In the genomic region with DNA sequence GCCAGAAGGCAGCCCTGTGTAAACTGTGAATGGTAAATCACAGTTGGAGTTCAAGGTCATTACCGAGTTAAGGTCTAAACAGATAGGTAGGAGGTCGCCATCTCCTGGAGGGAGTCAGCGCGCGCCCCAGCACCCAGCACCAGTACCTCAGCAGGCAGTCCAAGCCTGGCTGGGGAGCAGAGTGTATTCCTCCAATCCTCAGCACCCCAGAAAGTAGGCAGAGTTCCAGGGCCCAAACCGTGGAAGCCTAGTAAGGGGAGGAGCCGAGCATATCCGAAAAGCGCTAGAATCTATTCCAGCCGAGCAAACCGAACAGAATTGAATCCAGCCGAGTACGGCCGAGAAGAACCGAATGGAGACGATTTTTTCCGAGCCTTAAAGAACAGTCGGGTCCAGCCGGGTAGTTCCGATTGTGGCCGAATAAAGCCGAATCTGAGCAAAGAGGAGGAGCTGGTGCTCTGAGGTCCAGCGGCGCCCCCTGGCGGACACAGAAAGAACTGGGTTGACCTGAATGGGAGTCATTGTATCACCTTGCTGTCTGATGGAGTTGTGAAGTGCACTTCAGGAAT, we compare ENCODE assay signal across 8 mouse cellular contexts. TPM values are rescaled to one million over a fixed set of nuclear protein-coding genes. Genes with fewer than 3 reads are reported as not detected.
A peak's percentile ranks its signal among the peaks of the same experiment; 100 is the strongest.
DNase-seq lines count a peak whose midpoint lies in the region; ATAC-seq and TF ChIP-seq lines count a peak whose summit lies in the region.

No protein-coding gene starts in this region.

- no peaks in the 10 kb centered on the region for H3K9me3 ChIP-seq in CH12.LX (replicated peaks; ENCODE audit: low read length)
- no peaks in the 10 kb centered on the region for H3K9me3 ChIP-seq in forebrain, embryonic 11.5 days (ENCODE audit: control insufficient read depth, low read length)
- no peaks in the 10 kb centered on the region for H3K9me3 ChIP-seq in heart, embryonic 16.5 days (replicated peaks; ENCODE audit: control insufficient read depth, low read length)
- H3K9me3 ChIP-seq in liver, embryonic 15.5 days (replicated peaks): no peaks in the 10 kb centered on the region
- H3K9me3 ChIP-seq in neural tube, embryonic 12.5 days: no peaks in the 10 kb centered on the region

- TF ChIP-seq RAD21 in CH12.LX (IDR thresholded peaks at IDR 0.05; ENCODE audit: low read depth, low read length): peak; percentile 84

- under 1% methylated on average over 25 of the region's 25 CpGs for WGBS in forebrain, embryonic 11.5 days
- WGBS in heart, embryonic 16.5 days: under 1% methylated on average over 25 of the region's 25 CpGs
- WGBS in liver, embryonic 15.5 days (ENCODE audit: insufficient replicate concordance): under 1% methylated on average over 25 of the region's 25 CpGs
- under 1% methylated on average over 25 of the region's 25 CpGs for WGBS in neural tube, embryonic 12.5 days

- DNase-seq in CH12.LX (ENCODE audit: extremely low read depth): peak; percentile 98
- DNase-seq in c-Kit-positive CD71-positive TER-119-negative erythroid progenitor cells, embryonic 14.5 days (ENCODE audit: low read depth): peak; percentile 85
- peak; percentile 98 for DNase-seq in forebrain, embryonic 11.5 days (ENCODE audit: low spot score)
- peak; percentile 99 to 100 for DNase-seq in kidney, postnatal 36 days
- peak; percentile 97 for DNase-seq in telencephalon, adult 2 months (ENCODE audit: low read depth, low spot score)

- no peak overlapping the region for H3K27ac ChIP-seq in CH12.LX (ENCODE audit: insufficient read depth, low read depth)
- no peak overlapping the region for H3K27ac ChIP-seq in forebrain, embryonic 11.5 days (ENCODE audit: low read depth, low read length)
- H3K27ac ChIP-seq in heart, embryonic 16.5 days (ENCODE audit: low read length): peak overlapping the region; percentile 97
- peak overlapping the region; percentile 76 for H3K27ac ChIP-seq in liver, embryonic 15.5 days (replicated peaks)
- peak overlapping the region; percentile 47; the same call in 1 of the 2 replicates for H3K27ac ChIP-seq in neural tube, embryonic 12.5 days

- H3K9ac ChIP-seq in CH12.LX (ENCODE audit: insufficient read depth, low read depth): peak overlapping the region; percentile 29; the same call in 1 of the 2 replicates
- peak overlapping the region; percentile 69 for H3K9ac ChIP-seq in forebrain, embryonic 11.5 days (ENCODE audit: low read length)
- peak overlapping the region; percentile 72 for H3K9ac ChIP-seq in heart, embryonic 16.5 days (ENCODE audit: low read length)
- peak overlapping the region; percentile 35; the same call in 1 of the 2 replicates for H3K9ac ChIP-seq in liver, embryonic 15.5 days
- peak overlapping the region; percentile 47; the same call in 1 of the 2 replicates for H3K9ac ChIP-seq in neural tube, embryonic 12.5 days

- no peaks in the 10 kb centered on the region for H3K27me3 ChIP-seq in CH12.LX (replicated peaks)
- H3K27me3 ChIP-seq in forebrain, embryonic 11.5 days (ENCODE audit: control insufficient read depth, insufficient read depth, low read length): no peaks in the 10 kb centered on the region; the same call in 1 of the 2 replicates
- no peaks in the 10 kb centered on the region for H3K27me3 ChIP-seq in heart, embryonic 16.5 days (ENCODE audit: control insufficient read depth, insufficient read depth, low read length)
- H3K27me3 ChIP-seq in liver, embryonic 15.5 days: no peaks in the 10 kb centered on the region; the same call in 1 of the 2 replicates
- peaks cover 2% of the 10 kb centered on the region; the same call in 1 of the 2 replicates for H3K27me3 ChIP-seq in neural tube, embryonic 12.5 days (replicated peaks)

- peaks cover 29 to 49% of the 10 kb centered on the region in 2 experiments for H3K4me1 ChIP-seq in CH12.LX (ENCODE audit: control insufficient read depth in 1 of 2, insufficient read depth in 2 of 2)
- peaks cover 9% of the 10 kb centered on the region; the same call in 1 of the 2 replicates for H3K4me1 ChIP-seq in forebrain, embryonic 11.5 days (replicated peaks; ENCODE audit: control insufficient read depth, insufficient read depth, low read length)
- H3K4me1 ChIP-seq in heart, embryonic 16.5 days (ENCODE audit: control insufficient read depth, insufficient read depth, low read length): peaks cover 33% of the 10 kb centered on the region
- H3K4me1 ChIP-seq in liver, embryonic 15.5 days (replicated peaks): peaks cover 34% of the 10 kb centered on the region
- H3K4me1 ChIP-seq in neural tube, embryonic 12.5 days: peaks cover 26% of the 10 kb centered on the region

- in situ Hi-C loops in CH12.LX (cut with MboI; ENCODE audit: low pct_ligation_motif_present, low pct_unique_long_range_greater_than_20kb, low sequenced_read_pairs): loop anchor here (10.0 to 25.0 kb wide), 4 partner anchors 87 to 570 kb away; a partner anchor contains a TSS

- peak overlapping the region; percentile 23 to 44 (median 41) for H3K4me3 ChIP-seq in CH12.LX (replicated peaks in 1 of 3; ENCODE audit: low read depth in 2 of 3, low read length in 2 of 3, poor library complexity in 1 of 3)
- peak overlapping the region; percentile 28 for H3K4me3 ChIP-seq in forebrain, embryonic 11.5 days (ENCODE audit: low read depth, low read length)
- peak overlapping the region; percentile 44 for H3K4me3 ChIP-seq in heart, embryonic 16.5 days (ENCODE audit: low read length)
- H3K4me3 ChIP-seq in liver, embryonic 15.5 days (replicated peaks): peak overlapping the region; percentile 32
- peak overlapping the region; percentile 30 for H3K4me3 ChIP-seq in neural tube, embryonic 12.5 days

- peaks cover 0 to 3% of the 10 kb centered on the region in 2 experiments for H3K36me3 ChIP-seq in CH12.LX (replicated peaks in 1 of 2; ENCODE audit: control insufficient read depth in 1 of 2, insufficient read depth in 1 of 2, low read length in 1 of 2)
- H3K36me3 ChIP-seq in forebrain, embryonic 11.5 days (ENCODE audit: control insufficient read depth, insufficient read depth, low read length): no peaks in the 10 kb centered on the region
- no peaks in the 10 kb centered on the region for H3K36me3 ChIP-seq in heart, embryonic 16.5 days (ENCODE audit: control insufficient read depth, insufficient read depth)
- no peaks in the 10 kb centered on the region for H3K36me3 ChIP-seq in liver, embryonic 15.5 days (replicated peaks)
- H3K36me3 ChIP-seq in neural tube, embryonic 12.5 days: no peaks in the 10 kb centered on the region

- TF ChIP-seq EP300 in CH12.LX (IDR thresholded peaks at IDR 0.05; ENCODE audit: low read length): no peak

- TF ChIP-seq POLR2A in CH12.LX (IDR thresholded peaks at IDR 0.05; ENCODE audit: low read depth, low read length): 0 out of 2 replicates have a peak, but pooled peaks have one; percentile 18

- TF ChIP-seq CTCF in CH12.LX (conservative IDR thresholded peaks at IDR 0.05 in 1 of 2, IDR thresholded peaks at IDR 0.05 in 1 of 2; ENCODE audit: low read depth in 2 of 2, low read length in 2 of 2): peak; percentile 72 to 88

- H3K4me2 ChIP-seq in CH12.LX (ENCODE audit: insufficient read depth, low read depth, poor library complexity, severe bottlenecking): peak overlapping the region; percentile 40; the same call in 1 of the 2 replicates
- peak overlapping the region; percentile 63 for H3K4me2 ChIP-seq in forebrain, embryonic 11.5 days (ENCODE audit: low read depth, low read length, severe bottlenecking)
- peak overlapping the region; percentile 71 for H3K4me2 ChIP-seq in heart, embryonic 16.5 days (ENCODE audit: low read depth, low read length)
- H3K4me2 ChIP-seq in liver, embryonic 15.5 days: peak overlapping the region; percentile 56
- H3K4me2 ChIP-seq in neural tube, embryonic 12.5 days (replicated peaks): peak overlapping the region; percentile 59

- peak; percentile 83 for ATAC-seq in forebrain, embryonic 11.5 days (replicated peaks; ENCODE audit: low FRiP score)
- peak; percentile 82 for ATAC-seq in heart, embryonic 16.5 days (replicated peaks; ENCODE audit: extremely low read depth, insufficient read depth, low FRiP score)
- peak; percentile 70 for ATAC-seq in liver, embryonic 15.5 days (ENCODE audit: insufficient read depth)
- peak; percentile 89 for ATAC-seq in neural tube, embryonic 12.5 days (ENCODE audit: low FRiP score, low read depth)

- dilution Hi-C loops in CH12.LX (cut with MboI; ENCODE audit: extremely low pct_ligation_motif_present, extremely low pct_unique_long_range_greater_than_20kb, low sequenced_read_pairs): no loop called here

- H3K79me2 ChIP-seq in CH12.LX (replicated peaks; ENCODE audit: control insufficient read depth, extremely low read depth, insufficient read depth, poor library complexity, severe bottlenecking): no peaks in the 10 kb centered on the region

RNA-seq across cellular contexts. Expression of a gene that starts 0.8 kb away (rescaled TPM):
- total RNA-seq in CH12.LX (2012; rRNA removed): 4.1 and 6.3 TPM in 2 replicates
- total RNA-seq in CH12.LX (2014; rRNA removed): 5.0 and 5.7 TPM in 2 replicates
- 27.7 and 28.1 TPM in 2 replicates for polyA plus RNA-seq in CH12.LX (2012; ENCODE audit: insufficient read length, low read depth)
- 10.0 and 12.1 TPM in 2 replicates for polyA plus RNA-seq in forebrain, embryonic 11.5 days (2014; fragmentation: Nextera tagmentation; extraction: Ambion mirVana)
- 33.1 and 33.5 TPM in 2 replicates for polyA plus RNA-seq in heart, embryonic 16.5 days (2015; fragmentation: Nextera tagmentation; extraction: Ambion mirVana)
- polyA plus RNA-seq in liver, embryonic 15.5 days (2015; fragmentation: Nextera tagmentation; extraction: Ambion mirVana): 3.8 and 4.4 TPM in 2 replicates
- 7.1 and 8.7 TPM in 2 replicates for polyA plus RNA-seq in neural tube, embryonic 12.5 days (2016; fragmentation: Nextera tagmentation; extraction: Ambion mirVana)

RNA-seq across cellular contexts. Expression of a gene that starts 12.5 kb away (rescaled TPM):
- not detected in 2 replicates for total RNA-seq in CH12.LX (2012; rRNA removed)
- not detected in 2 replicates for total RNA-seq in CH12.LX (2014; rRNA removed)
- polyA plus RNA-seq in CH12.LX (2012; ENCODE audit: insufficient read length, low read depth): 0.14 and 0.36 TPM in 2 replicates
- polyA plus RNA-seq in forebrain, embryonic 11.5 days (2014; fragmentation: Nextera tagmentation; extraction: Ambion mirVana): 0.09 TPM in 1 of 2 replicates, not detected in the other
- polyA plus RNA-seq in heart, embryonic 16.5 days (2015; fragmentation: Nextera tagmentation; extraction: Ambion mirVana): 0.09 TPM in 1 of 2 replicates, not detected in the other
- polyA plus RNA-seq in liver, embryonic 15.5 days (2015; fragmentation: Nextera tagmentation; extraction: Ambion mirVana): not detected in 2 replicates
- polyA plus RNA-seq in neural tube, embryonic 12.5 days (2016; fragmentation: Nextera tagmentation; extraction: Ambion mirVana): 0.18 and 0.24 TPM in 2 replicates

RNA-seq across cellular contexts. Expression of a gene that starts 36.9 kb away (rescaled TPM):
- total RNA-seq in CH12.LX (2012; rRNA removed) (31.2 and 34.3 TPM in 2 replicates), CH12.LX (2014; rRNA removed) (26.0 and 32.1 TPM in 2 replicates)
- polyA plus RNA-seq in CH12.LX (2012; ENCODE audit: insufficient read length, low read depth): 47.2 and 60.0 TPM in 2 replicates
- polyA plus RNA-seq in forebrain, embryonic 11.5 days (2014; fragmentation: Nextera tagmentation; extraction: Ambion mirVana): 0.07 TPM in 1 of 2 replicates, not detected in the other
- polyA plus RNA-seq in heart, embryonic 16.5 days (2015; fragmentation: Nextera tagmentation; extraction: Ambion mirVana): 1.8 and 4.9 TPM in 2 replicates
- 0.58 and 1.1 TPM in 2 replicates for polyA plus RNA-seq in liver, embryonic 15.5 days (2015; fragmentation: Nextera tagmentation; extraction: Ambion mirVana)
- not detected in 2 replicates for polyA plus RNA-seq in neural tube, embryonic 12.5 days (2016; fragmentation: Nextera tagmentation; extraction: Ambion mirVana)

RNA-seq across cellular contexts. Expression of a gene that starts 40.6 kb away (rescaled TPM):
- total RNA-seq in CH12.LX (2012; rRNA removed) (314 and 453 TPM in 2 replicates), CH12.LX (2014; rRNA removed) (142 and 160 TPM in 2 replicates)
- 883 and 942 TPM in 2 replicates for polyA plus RNA-seq in CH12.LX (2012; ENCODE audit: insufficient read length, low read depth)
- polyA plus RNA-seq in forebrain, embryonic 11.5 days (2014; fragmentation: Nextera tagmentation; extraction: Ambion mirVana): 5.7 and 9.4 TPM in 2 replicates
- 38.2 and 88.5 TPM in 2 replicates for polyA plus RNA-seq in heart, embryonic 16.5 days (2015; fragmentation: Nextera tagmentation; extraction: Ambion mirVana)
- 123 and 130 TPM in 2 replicates for polyA plus RNA-seq in liver, embryonic 15.5 days (2015; fragmentation: Nextera tagmentation; extraction: Ambion mirVana)
- polyA plus RNA-seq in neural tube, embryonic 12.5 days (2016; fragmentation: Nextera tagmentation; extraction: Ambion mirVana): 7.7 and 9.0 TPM in 2 replicates

Comparison
In these comparisons a context has a peak if more than half of its experiments do, and no peak if none do; other contexts are left out.
1. H3K27ac ChIP-seq: peak in heart, embryonic 16.5 days (single experiment), liver, embryonic 15.5 days (single experiment) and neural tube, embryonic 12.5 days (single experiment); none in CH12.LX (single experiment) and forebrain, embryonic 11.5 days (single experiment).
2. Peak in every context shown above with its lines, with median percentiles within 50 percentile points of each other: DNase-seq, H3K4me2 ChIP-seq, H3K4me3 ChIP-seq, H3K9ac ChIP-seq and ATAC-seq.